Comparison of ENCODE assay signal across 8 mouse cellular contexts in genomic region chr13:95889981-95890545, GRCm38 (mm10). TPM values are rescaled to one million over a fixed set of nuclear protein-coding genes. Genes with fewer than 3 reads are reported as not detected.
DNase-seq lines count a peak whose midpoint lies in the region; ATAC-seq and TF ChIP-seq lines count a peak whose summit lies in the region.

No protein-coding gene starts in this region.

- peaks cover 15% of the 10 kb centered on the region for H3K4me1 ChIP-seq in kidney, embryonic 16.5 days (ENCODE audit: insufficient read depth, low read length)
- peaks cover 29% of the 10 kb centered on the region for H3K4me1 ChIP-seq in bone marrow macrophage, adult 2 months (ENCODE audit: control insufficient read depth, insufficient read depth, low read length)
- H3K4me1 ChIP-seq in heart, embryonic 13.5 days: peaks cover 19% of the 10 kb centered on the region
- peaks cover 62% of the 10 kb centered on the region for H3K4me1 ChIP-seq in liver, embryonic 13.5 days (replicated peaks)

- no peak for DNase-seq in kidney, postnatal 25 days
- DNase-seq in liver, embryonic 13.5 days: peak; percentile 26
- DNase-seq in retina, postnatal 1 day: peak; percentile 55
- DNase-seq in ovary, adult 18-20 months (ENCODE audit: low spot score): no peak
- DNase-seq in cerebellum, adult 8-10 months: no peak

- TF ChIP-seq CTCF in bone marrow macrophage, adult 2 months (IDR thresholded peaks at IDR 0.05; ENCODE audit: low read depth, low read length): no peak

- H3K4me2 ChIP-seq in kidney, embryonic 16.5 days (replicated peaks; ENCODE audit: low read depth, low read length): peak overlapping the region; percentile 32
- H3K4me2 ChIP-seq in heart, embryonic 13.5 days: peak overlapping the region; percentile 100
- peak overlapping the region; percentile 99 for H3K4me2 ChIP-seq in liver, embryonic 13.5 days

- no peaks in the 10 kb centered on the region for H3K9me3 ChIP-seq in kidney, embryonic 16.5 days (ENCODE audit: low read length)
- no peaks in the 10 kb centered on the region for H3K9me3 ChIP-seq in heart, embryonic 13.5 days
- no peaks in the 10 kb centered on the region for H3K9me3 ChIP-seq in liver, embryonic 13.5 days (replicated peaks)

- 38% methylated on average over 8 of the region's 8 CpGs for WGBS in kidney, embryonic 16.5 days
- WGBS in heart, embryonic 13.5 days: 22% methylated on average over 8 of the region's 8 CpGs
- 46% methylated on average over 8 of the region's 8 CpGs for WGBS in liver, embryonic 13.5 days (ENCODE audit: insufficient replicate concordance)

- H3K27me3 ChIP-seq in kidney, embryonic 16.5 days (ENCODE audit: insufficient read depth, low read length): no peaks in the 10 kb centered on the region
- H3K27me3 ChIP-seq in heart, embryonic 13.5 days (replicated peaks): peaks cover 19% of the 10 kb centered on the region
- H3K27me3 ChIP-seq in liver, embryonic 13.5 days: no peaks in the 10 kb centered on the region

- no peaks in the 10 kb centered on the region for H3K36me3 ChIP-seq in kidney, embryonic 16.5 days (ENCODE audit: insufficient read depth, low read length)
- H3K36me3 ChIP-seq in heart, embryonic 13.5 days: no peaks in the 10 kb centered on the region
- no peaks in the 10 kb centered on the region for H3K36me3 ChIP-seq in liver, embryonic 13.5 days

- no peak overlapping the region for H3K27ac ChIP-seq in kidney, embryonic 16.5 days (ENCODE audit: low read length)
- H3K27ac ChIP-seq in bone marrow macrophage, adult 2 months (ENCODE audit: insufficient read depth, low read depth, low read length): peak overlapping the region; percentile 21
- H3K27ac ChIP-seq in heart, embryonic 13.5 days (replicated peaks): no peak overlapping the region
- H3K27ac ChIP-seq in liver, embryonic 13.5 days: no peak overlapping the region

- H3K9ac ChIP-seq in kidney, embryonic 16.5 days (replicated peaks; ENCODE audit: low read length): 0 out of 2 replicates have a peak overlapping the region, but pooled peaks have one; percentile 26
- no peak overlapping the region for H3K9ac ChIP-seq in heart, embryonic 13.5 days
- H3K9ac ChIP-seq in liver, embryonic 13.5 days: no peak overlapping the region; the same call in 1 of the 2 replicates

- no peak for ATAC-seq in kidney, embryonic 16.5 days (ENCODE audit: low FRiP score, low TSS enrichment)
- no peak for ATAC-seq in heart, embryonic 13.5 days (ENCODE audit: extremely low read depth, insufficient number of reproducible peaks, low FRiP score, low TSS enrichment)
- no peak for ATAC-seq in liver, embryonic 13.5 days (ENCODE audit: low read depth)

- H3K4me3 ChIP-seq in kidney, embryonic 16.5 days (ENCODE audit: low read length): peak overlapping the region; percentile 15; the same call in 1 of the 2 replicates
- H3K4me3 ChIP-seq in bone marrow macrophage, adult 2 months (ENCODE audit: insufficient read depth, low read length): peak overlapping the region; percentile 73
- H3K4me3 ChIP-seq in heart, embryonic 13.5 days: peak overlapping the region; percentile 65
- peak overlapping the region; percentile 82 for H3K4me3 ChIP-seq in liver, embryonic 13.5 days (replicated peaks)

- TF ChIP-seq POLR2A in bone marrow macrophage, adult 2 months (IDR thresholded peaks at IDR 0.05; ENCODE audit: borderline replicate concordance, low read depth, low read length): no peak

RNA-seq across cellular contexts. Expression of gene Iqgap2, which starts 1.7 kb away (rescaled TPM):
- polyA plus RNA-seq in kidney, embryonic 16.5 days (2015; fragmentation: Nextera tagmentation; extraction: Ambion mirVana): 10.5 and 11.2 TPM in 2 replicates
- 43.3 and 48.2 TPM in 2 replicates for polyA plus RNA-seq in bone marrow macrophage, adult 2 months (2012; ENCODE audit: insufficient read depth, insufficient read length, missing spikeins)
- polyA plus RNA-seq in heart, embryonic 13.5 days (2015; fragmentation: Nextera tagmentation; extraction: Ambion mirVana): 3.6 and 4.5 TPM in 2 replicates
- polyA plus RNA-seq in liver, embryonic 13.5 days (2015; fragmentation: Nextera tagmentation; extraction: Ambion mirVana): 11.9 and 14.5 TPM in 2 replicates

Comparison
In these comparisons a context has a peak if more than half of its experiments do, and no peak if none do; other contexts are left out.
1. H3K4me2 ChIP-seq: peak in every context shown above with its lines; median percentile 100 in heart, embryonic 13.5 days; 99 in liver, embryonic 13.5 days; 32 in kidney, embryonic 16.5 days.
2. H3K4me3 ChIP-seq: peak in every context shown above with its lines; median percentile 82 in liver, embryonic 13.5 days; 73 in bone marrow macrophage, adult 2 months; 65 in heart, embryonic 13.5 days; 15 in kidney, embryonic 16.5 days.
3. DNase-seq: peak in liver, embryonic 13.5 days (single experiment) and retina, postnatal 1 day (single experiment); none in kidney, postnatal 25 days (0 of 2), ovary, adult 18-20 months (single experiment) and cerebellum, adult 8-10 months (single experiment).